Mouse (Mus musculus) bone marrow macrophage, adult 2 months (primary cell): ENCODE results near the gene Mybbp1a. TPM values are rescaled to one million over a fixed set of nuclear protein-coding genes. Genes with fewer than 3 reads are reported as not detected.

ENCODE experiments used
- H3K27ac ChIP-seq: 2 replicates; pipeline ENCODE4 v1.5.1; 2012; ENCODE audit warnings: low read depth, low read length; ENCODE audit not compliant: insufficient read depth
- H3K4me1 ChIP-seq: 2 replicates; pipeline ENCODE4 v1.6.1; 2012; ENCODE audit warnings: low read length; ENCODE audit not compliant: control insufficient read depth, insufficient read depth
- H3K4me3 ChIP-seq: 2 replicates; pipeline ENCODE4 v1.5.1; 2012; ENCODE audit warnings: mild to moderate bottlenecking, low read length, moderate library complexity; ENCODE audit not compliant: insufficient read depth
- CTCF ChIP-seq: IDR thresholded peaks from 2 replicates; pipeline ENCODE4 v1.5.1; 2012; ENCODE audit warnings: low read depth, mild to moderate bottlenecking, low read length, moderate library complexity
- POLR2A ChIP-seq: IDR thresholded peaks from 2 replicates; pipeline ENCODE4 v1.6.1; 2012; ENCODE audit warnings: mild to moderate bottlenecking, low read depth, low read length, borderline replicate concordance
- polyA plus RNA-seq: library from polyadenylated mRNA; stranded (reverse); fragments of >200 nt; gene quantifications from 2 replicates; pipeline ENCODE4 v1.2.4, GENCODE M21; 2012; ENCODE audit not compliant: missing spikeins, insufficient read depth, insufficient read length

Gene Mybbp1a
- polyA plus RNA-seq, 1 experiment: 35.7 TPM

GRCm38 (mm10) chr11:72475408-72475807 lies 34.3 kb downstream of the Mybbp1a start:
- H3K4me3 ChIP-seq: no peak overlapping the region
- no peak overlapping the region for H3K27ac ChIP-seq
- peaks cover 6% of the 10 kb centered on the region for H3K4me1 ChIP-seq
- TF ChIP-seq CTCF (no peak), POLR2A (no peak)

- peaks cover 4% of the 10 kb centered on the region for H3K4me1 ChIP-seq
- TF ChIP-seq CTCF: no peak
- TF ChIP-seq POLR2A: no peak
- no peak overlapping the region for H3K4me3 ChIP-seq
- no peak overlapping the region for H3K27ac ChIP-seq
Observed at GRCm38 (mm10) chr11:72476074-72476625, 35.0 kb downstream of the Mybbp1a start.

DNA sequence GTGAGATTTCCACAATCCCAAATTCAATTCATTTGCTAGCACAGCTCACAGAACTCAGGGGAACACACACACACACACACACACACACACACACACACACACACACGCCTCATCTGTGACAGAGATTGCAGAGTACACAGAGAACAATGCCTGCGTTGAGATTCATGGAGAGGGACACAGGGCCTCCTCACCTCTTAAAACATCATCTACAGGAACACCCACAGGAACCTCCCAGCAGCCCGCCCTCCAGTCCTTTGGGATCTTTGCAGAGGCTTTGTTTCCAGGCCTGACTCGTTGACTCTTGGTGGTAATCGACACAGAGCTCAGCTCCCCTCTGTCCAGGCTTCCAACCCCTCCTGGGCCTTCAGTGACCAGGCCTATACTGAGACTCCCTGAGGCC lies 36.0 kb downstream of the Mybbp1a start:
- Histone ChIP-seq H3K27ac (no peak overlapping the region), H3K4me3 (no peak overlapping the region), H3K4me1 (peaks cover 4% of the 10 kb centered on the region)
- no peak for TF ChIP-seq CTCF
- no peak for TF ChIP-seq POLR2A

- Histone ChIP-seq H3K4me3 (no peak overlapping the region), H3K27ac (no peak overlapping the region), H3K4me1 (peaks cover 4% of the 10 kb centered on the region)
- TF ChIP-seq CTCF (no peak), POLR2A (no peak)
Observed at GRCm38 (mm10) chr11:72477653-72478052, 36.5 kb downstream of the Mybbp1a start.

DNA sequence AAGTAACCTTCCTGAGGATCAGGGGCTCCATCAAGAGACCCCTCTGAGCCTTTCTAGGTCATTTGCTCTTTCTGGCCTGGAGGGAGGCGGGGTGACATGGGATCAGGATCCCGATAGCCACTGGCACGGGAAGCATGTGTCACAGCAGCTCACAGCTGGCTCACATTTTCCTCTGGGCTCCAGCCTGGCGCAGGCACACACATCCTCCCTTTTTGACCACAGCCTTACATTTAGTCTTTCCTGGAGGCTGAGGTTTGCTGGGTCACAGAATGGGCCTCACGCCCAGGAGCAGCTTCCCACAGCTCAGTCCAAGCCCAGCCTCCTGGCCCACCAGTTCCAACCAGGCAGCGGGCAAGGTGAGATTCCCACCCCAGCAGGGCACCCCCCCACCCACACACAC lies 37.1 kb downstream of the Mybbp1a start:
- peaks cover 4% of the 10 kb centered on the region for H3K4me1 ChIP-seq
- no peak overlapping the region for H3K27ac ChIP-seq
- TF ChIP-seq CTCF: no peak
- no peak for TF ChIP-seq POLR2A
- no peak overlapping the region for H3K4me3 ChIP-seq

DNA sequence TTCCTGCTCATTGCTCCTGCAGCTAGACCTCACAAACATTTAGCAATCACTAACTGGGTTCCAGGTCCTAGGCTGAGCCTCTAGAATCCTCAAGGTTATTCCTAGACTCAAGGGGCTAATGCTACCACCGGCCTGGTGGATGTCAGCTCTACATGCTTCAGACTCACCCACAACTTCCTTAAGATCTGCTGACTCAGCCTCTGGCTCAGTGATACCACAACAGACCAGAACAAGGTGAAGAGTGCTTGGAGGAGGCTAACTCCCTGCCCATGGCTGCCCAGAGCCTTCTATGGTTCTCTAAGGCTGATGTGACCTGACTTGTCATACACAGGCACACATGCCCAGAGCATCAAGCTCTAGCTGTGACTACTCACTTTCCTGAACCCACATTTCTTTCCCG lies 38.3 kb downstream of the Mybbp1a start:
- H3K4me3 ChIP-seq: no peak overlapping the region
- H3K4me1 ChIP-seq: peaks cover 4% of the 10 kb centered on the region

GRCm38 (mm10) chr11:72481313-72481712 lies 40.2 kb downstream of the Mybbp1a start:
- TF ChIP-seq POLR2A (no peak), CTCF (no peak)
- Histone ChIP-seq H3K4me1 (peaks cover 4% of the 10 kb centered on the region), H3K4me3 (no peak overlapping the region), H3K27ac (no peak overlapping the region)

More for the DNA sequence above, 38.3 kb downstream of the Mybbp1a start:
- no peak for TF ChIP-seq POLR2A
- TF ChIP-seq CTCF: no peak
- no peak overlapping the region for H3K27ac ChIP-seq

- TF ChIP-seq POLR2A (no peak), CTCF (no peak)
- Histone ChIP-seq H3K4me1 (peaks cover 4% of the 10 kb centered on the region), H3K27ac (no peak overlapping the region), H3K4me3 (no peak overlapping the region)
Observed at GRCm38 (mm10) chr11:72481952-72482351, 40.8 kb downstream of the Mybbp1a start.

DNA sequence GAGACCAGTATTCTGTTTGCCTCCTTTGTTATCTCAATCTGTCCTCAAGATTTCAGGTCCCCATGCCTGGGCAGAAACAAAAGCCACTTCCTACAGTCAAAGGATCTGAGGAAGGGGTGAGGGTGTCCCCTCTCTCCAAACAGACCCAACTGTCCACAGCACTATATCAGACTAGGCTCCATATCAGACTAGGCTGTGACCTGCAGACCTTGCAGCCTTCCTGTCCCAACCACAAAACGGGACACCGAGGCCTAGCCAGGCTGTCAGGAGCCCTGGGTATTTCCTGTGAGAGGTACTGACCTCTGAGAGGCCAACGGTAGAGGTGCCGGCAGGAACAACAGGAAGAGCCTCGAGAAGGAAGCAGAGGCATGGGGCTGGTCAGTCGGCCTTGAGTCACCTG lies 43.4 kb downstream of the Mybbp1a start:
- Histone ChIP-seq H3K27ac (no peak overlapping the region), H3K4me3 (no peak overlapping the region), H3K4me1 (peaks cover 1% of the 10 kb centered on the region)
- no peak for TF ChIP-seq CTCF
- TF ChIP-seq POLR2A: no peak

DNA sequence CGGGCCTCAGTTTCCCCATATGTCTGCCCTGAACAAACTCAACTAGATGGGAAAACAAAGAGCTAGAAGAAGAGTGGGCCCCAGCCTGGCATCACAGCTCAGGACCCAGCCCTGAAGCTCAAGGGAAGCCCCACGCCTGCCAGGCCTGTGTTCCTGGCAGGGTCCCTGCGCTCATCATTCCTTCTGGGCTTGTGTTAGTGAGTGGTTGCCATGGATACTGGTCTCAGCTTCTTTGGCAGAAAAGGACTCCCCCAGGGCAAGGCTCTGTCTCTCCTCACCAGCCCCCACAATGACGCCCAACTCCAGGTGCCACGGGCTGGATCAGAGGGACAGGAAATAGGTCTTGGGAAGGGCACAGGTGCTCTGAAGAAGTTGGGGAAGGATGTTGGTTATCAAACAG lies 44.0 kb downstream of the Mybbp1a start:
- H3K4me1 ChIP-seq: no peaks in the 10 kb centered on the region
- no peak overlapping the region for H3K27ac ChIP-seq
- no peak overlapping the region for H3K4me3 ChIP-seq
- TF ChIP-seq POLR2A (no peak), CTCF (no peak)

- no peak for TF ChIP-seq CTCF
- no peak for TF ChIP-seq POLR2A
- H3K4me3 ChIP-seq: no peak overlapping the region
- H3K27ac ChIP-seq: no peak overlapping the region
- no peaks in the 10 kb centered on the region for H3K4me1 ChIP-seq
Observed at GRCm38 (mm10) chr11:72485960-72486359, 44.8 kb downstream of the Mybbp1a start.
